Mouse (Mus musculus): ENCODE measurements around the gene Ckmt1.
"Not testable (repeated sequence)": the region's sequence is repeated elsewhere in the genome, so short reads cannot be mapped to it uniquely, and the experiment has no call there.

Gene Ckmt1

DNA sequence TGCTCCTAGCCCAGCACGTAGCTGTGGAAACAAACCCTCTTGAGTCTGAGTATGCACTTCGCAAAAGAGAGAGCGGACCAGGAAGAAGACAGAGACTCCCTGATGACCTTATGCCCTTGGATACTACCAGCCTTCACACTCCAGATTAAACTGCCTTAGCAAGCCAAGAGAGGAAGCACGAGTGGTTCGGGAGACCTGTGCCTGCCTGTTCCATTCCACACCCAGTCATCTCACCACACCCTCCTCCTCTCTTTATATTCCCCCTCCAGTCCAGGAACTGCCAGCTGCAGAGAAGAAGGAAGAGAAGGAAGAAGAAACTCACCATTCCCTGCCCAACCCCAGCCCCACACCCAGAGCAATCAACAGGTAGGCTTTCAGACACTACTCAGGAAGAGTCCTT, at the start of gene Ckmt1:
TSS of gene Ckmt1 (plus strand) at position 221 of the 400 bp plus-strand sequence.
- DNase-seq, result no peak

DNA sequence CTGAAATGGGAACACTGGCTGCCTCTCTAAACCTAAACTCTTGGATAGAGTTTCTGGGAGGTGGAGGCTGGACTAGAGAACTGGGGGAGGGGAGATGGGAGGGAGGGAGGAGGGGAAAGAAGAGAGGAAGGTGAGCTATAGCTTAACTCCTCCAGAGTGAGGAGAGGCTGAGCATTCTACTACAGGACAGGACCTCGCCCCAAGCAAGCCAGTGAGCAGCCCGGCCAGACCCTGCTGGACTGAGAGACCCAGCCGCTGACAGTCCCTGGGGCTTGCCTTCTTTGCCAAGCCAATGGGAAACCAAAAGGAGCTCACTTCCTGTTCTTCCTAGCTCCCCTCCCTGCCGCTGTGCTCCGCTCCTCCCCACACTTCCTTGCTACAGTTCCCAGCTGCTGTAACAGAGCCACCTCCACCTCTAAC, 48.5 kb upstream of the Ckmt1 start:
- DNase-seq, result peak; percentile 44 to 54

DNA sequence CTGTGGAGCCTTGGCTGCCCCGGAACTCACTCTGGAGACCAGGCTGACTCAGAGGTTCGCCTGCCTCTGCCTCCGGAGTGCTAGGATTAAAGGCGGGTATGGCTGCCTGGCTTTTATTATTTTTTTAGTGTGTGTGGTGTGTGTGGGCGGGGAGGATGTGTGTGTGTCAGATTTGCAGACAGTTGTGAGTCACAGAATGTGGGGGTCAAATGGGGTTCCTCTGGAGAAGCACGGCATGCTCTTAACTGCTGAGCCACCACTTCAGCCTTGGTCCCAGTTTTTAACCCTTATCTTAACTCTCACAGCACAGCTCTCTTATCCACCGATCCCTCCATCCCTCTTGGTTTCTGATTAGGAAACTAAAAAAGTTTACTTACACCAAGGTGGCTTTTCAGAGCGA, 41.2 kb upstream of the Ckmt1 start:
- DNase-seq, result no peak

DNA sequence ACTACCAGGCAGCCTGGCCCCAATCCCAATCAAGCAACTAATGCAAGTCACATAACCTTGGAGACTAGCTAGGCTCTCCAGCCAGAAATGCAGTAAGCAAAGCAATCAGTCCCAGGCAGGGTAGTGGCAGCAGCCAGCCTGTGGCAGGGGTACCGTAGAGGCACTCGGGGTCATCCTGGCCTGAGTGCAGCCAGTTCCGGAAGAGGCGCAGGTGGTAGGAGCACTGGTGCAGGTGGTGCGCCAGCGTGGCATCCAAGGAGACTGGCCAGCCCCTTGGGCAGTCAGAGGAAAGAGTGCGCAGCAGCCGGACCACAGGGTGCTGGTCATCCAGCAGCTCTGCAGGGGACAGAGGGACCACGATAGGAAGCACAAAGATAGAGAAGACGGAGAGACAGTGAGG, 34.5 kb upstream of the Ckmt1 start:
- DNase-seq, result no peak

DNA sequence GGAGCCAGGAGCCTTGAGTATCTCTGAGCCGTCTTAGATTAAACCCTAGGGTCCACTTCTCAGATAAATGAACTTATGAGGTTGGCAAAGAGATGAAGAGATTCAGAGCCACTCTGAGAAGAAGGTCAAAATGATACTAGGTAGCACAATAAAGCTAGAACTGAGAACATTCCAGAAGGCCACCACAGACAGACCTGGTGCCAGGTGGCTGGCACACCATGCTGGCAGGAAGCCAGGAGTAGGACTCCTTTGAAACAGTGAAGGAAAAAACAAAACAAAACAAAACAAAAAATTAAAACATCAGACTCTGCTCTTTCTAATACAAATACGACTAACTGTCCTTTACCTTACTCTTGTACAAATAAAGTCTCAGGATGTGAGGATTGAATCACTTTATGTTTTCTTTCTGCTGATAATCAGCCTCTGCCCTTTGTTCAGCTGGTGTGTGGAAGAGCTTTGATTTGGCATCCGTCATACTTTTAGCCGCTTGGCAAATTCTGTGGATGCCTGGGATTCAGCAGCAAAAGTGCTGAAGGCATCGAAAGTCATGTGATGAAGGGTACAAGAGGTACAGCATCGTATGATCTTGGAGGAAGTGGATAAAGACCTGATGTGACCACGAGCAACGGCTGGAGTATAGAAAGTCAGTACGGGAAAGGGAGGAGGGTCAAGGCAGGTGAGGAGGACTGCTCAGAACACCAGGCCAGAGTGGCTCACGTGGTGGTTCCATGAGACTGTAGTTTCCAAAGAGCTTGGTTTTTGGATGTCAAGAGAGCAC, 33.6 kb upstream of the Ckmt1 start:
- no peak for DNase-seq

DNA sequence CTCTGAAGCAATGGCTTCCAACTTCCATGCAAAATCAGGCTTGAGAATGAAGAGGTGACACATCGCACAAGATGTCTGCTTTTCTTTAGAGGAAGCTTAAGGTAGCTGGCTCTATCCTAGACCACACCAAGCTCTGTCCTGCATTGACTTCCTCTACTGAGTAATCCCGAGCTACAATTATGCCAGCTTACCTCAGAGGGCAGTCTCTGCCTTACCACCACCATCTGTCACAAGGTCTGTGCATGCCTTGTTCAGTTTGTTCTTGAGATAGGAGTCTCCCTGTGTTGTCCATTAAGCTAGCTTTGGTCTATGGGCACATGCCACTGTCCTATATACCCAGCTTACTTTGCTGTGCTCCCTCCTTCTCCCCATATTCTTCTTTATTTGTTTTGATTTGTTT, 28.0 kb upstream of the Ckmt1 start:
- no peak for DNase-seq

DNA sequence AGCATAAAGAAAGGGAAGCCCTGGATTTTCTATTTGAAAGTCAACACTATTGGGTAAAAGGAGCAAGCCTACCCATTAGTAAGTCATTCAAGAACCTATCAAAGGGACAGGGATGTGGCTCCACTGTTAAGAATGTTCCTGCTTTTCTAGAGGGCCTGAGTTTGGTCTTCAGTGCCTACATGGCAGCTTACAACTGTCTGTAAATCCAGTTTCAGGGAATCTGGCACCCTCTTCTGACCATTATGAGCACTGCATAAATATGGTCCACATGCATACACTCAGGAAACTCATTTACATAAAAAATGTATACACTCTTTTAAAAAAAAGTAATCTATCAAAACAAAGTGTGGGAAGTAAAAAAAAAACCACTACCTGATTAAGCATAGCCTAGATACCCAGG, 18.5 kb upstream of the Ckmt1 start:
- DNase-seq, result no peak

DNA sequence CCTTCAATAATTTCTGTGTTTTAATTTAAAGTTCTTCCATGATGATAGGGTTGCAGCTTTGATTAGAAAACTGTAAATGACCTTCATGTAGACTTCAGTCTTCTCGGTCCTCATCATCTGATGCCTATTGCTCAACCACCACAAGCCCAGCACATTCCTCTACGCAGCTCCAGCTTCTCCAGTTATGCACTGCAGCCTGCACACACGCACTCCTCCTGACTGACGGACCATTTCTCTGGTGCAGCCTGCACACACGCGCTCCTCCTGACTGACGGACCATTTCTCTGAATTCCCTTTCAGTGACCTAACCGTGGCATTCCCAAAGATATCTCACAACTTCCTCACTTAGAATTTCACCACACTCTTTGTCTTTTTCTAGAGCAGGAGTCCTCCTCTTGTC, 4.4 kb upstream of the Ckmt1 start:
- DNase-seq, result no peak

DNA sequence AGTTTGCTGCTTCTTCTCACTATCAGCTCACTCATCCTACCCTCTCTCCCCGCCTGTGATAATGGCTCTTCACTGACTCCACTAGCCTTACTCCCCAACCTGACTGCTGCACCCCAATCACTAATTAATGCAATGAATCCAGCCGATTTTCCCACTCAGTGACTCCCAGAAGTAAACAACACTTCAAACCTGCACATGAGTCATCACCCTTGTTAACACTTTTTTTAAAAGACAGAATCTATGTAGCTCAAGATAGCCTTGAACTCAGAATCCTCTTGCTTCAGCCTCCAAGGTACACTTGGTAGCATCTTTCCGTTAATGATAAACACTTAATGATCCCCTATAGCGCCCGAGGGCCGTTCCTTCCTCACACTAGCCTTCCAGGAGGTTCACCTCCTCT, 3.1 kb upstream of the Ckmt1 start:
- DNase-seq, result no peak

DNA sequence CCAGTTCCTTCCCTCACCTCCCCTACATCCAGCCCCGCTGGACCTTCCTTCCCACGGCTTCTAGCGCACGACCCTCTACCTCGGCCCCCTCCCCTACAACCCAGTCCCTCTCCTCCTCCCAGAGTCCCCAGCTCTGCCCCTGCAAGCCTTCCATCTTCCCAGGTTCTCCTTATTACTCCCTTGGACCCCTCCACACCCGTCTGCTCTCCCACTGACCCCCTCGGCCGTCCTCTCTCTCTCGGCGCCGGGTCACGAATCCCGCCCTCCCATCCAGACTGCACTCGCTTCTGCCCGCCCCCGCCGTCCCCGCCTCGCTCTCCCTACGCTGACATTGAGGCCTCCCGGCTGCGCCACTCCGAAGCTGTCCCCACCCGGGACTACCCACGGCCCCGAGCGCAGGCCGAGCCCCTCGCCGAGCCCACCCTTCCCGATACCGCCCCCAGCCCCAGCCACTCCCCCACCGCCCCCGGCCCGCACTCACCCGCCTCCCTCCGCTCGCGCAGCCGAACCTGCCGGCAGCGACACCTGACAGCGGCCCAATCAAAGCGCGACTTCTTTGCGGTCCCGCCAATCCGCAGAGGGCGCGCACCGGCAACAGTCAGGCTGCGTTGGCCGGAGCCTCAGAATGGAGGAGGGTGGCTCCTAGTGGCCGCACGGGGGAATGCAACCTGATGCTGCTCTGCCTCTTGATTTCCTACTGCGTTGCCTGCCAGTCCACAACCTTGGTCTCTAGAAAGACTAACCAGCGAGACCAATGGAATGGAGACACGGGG, 2.5 kb upstream of the Ckmt1 start, which contains the start of gene Ppip5k1:
TSS of gene Ppip5k1 (minus strand) at position 577 of the 773 bp plus-strand sequence.
- DNase-seq, result peak; percentile 97 to 98

DNA sequence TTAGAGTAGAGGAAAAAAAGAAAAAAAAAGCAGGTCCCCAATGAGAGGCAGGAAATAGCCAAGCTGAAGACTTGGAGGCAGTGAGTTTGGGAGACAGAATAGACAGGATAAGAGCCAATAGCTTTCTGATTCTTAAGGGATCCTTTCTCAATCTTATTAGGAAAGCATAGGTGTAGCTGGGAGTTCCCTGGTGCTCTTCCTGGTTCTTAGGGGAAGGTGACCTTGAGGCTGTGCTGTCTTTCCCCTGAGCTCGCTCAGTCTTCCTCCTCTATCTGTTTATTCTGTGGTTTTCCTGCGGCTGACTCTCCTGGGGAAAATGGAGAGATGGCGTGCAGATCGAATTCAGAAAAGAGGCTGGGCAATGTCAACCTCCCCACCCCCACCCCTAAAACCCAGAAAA, 447 bp downstream of the Ckmt1 start:
- DNase-seq, result no peak

DNA sequence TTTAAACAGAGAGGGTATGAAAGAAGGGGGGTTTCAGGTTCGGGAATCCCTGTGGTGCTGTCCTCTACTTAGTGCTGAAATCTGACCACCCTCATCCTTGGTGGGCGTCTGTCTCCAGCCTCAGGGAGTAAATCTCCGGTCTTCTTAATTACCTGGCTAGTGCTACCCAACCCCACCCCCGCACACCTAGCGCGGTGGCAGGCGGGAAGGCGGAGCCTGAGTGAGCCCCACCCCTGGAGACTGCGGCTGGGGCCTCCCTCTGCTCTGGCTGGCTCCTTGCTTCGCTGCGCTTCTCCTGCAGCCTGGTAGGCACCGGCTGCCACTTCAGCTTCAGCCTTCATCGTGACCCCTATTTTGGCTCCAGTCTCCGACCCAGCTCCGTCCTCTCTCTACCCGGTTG, 867 bp downstream of the Ckmt1 start:
- DNase-seq, result peak; percentile 63 to 69

DNA sequence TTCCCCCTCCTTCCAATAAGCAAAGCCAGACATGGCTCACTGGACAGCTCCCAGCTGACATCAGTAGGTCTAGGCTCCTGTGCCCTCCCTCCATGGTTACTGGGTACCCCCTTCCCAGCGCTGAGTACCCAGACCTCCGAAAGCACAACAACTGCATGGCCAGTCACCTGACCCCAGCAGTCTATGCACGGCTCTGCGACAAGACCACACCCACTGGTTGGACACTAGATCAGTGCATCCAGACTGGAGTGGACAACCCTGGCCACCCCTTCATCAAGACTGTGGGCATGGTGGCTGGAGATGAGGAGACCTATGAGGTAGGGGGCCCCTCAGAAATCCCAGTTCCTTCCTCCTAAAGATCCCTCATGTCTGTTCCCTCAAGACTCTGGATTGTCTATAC, 1.9 kb downstream of the Ckmt1 start:
- no peak for DNase-seq

DNA sequence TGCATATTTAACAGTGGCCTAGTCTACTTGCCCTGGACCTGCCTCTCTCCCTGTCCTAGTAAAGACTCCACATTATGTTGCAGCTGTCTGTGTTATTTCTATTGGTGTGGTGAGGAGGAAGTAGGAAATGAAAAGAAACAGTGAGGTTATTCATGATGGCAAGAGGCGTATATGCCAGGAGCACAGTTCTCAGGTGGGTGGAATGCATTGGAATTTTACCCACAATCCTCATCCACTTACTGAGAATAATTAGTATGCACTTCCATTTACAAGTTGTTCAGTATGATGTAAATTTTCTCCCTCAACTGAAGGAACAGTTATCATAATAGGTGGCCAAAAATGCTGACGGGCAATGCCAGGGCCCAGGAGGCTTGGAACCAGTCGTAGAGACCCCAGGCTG, 6.1 kb downstream of the Ckmt1 start:
- DNase-seq, result no peak

DNA sequence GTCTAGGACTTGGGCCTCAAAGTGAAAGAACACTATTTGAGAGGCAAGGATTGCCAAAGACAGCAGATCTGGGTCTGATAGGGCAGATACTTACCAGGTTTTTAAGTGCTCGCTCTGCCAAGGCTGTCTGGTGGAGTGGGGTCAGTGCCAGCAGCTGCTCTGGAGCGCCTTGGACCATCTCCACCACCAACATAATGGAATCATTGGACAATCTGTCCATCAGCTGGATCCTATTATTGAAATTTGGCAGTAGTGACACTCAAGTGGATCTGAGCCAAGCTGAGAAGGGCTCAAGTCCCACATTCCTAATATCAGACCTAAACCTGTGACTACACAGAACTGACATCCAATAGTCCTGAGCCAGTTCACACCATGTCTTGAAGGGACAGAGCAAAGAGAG, 11.3 kb downstream of the Ckmt1 start:
- DNase-seq, result no peak

DNA sequence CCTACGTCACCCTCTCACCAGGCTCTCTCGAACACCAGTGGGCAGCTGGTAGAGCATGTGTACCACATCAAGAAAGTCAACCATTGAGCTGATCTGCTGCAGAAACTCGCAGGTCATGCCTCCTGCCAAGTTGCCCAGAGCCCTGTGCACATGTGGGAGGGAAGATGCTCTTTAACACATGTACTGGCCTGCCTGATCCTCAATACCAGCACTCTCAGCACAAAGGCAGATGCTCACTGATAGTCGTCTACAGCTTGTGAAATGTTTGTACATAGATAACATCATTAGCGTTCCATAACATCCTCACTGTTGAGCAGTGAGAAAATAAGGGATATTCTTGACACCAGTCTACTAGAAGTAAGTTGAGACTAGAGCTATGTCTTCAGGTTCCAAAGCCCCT, 13.4 kb downstream of the Ckmt1 start:
- DNase-seq, result no peak

DNA sequence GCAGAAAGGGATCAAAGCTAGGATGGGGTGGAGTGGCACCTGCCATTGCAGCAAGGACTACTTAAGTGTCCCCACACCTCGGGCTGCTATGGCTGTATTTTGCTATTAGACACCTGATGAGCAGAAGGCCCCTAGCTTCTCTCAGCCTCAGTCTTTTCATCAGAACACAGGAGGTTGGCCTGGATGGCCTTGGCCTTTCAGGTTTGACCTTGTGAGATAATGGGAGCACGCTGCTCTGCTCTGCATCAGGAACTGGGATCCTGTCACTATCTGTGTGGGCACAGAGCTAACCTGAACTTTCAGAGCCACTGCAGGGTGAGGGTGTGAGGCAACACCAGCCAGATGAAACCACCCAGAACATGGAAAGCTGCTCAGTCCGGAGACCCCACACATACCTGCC, 14.8 kb downstream of the Ckmt1 start:
- no peak for DNase-seq

DNA sequence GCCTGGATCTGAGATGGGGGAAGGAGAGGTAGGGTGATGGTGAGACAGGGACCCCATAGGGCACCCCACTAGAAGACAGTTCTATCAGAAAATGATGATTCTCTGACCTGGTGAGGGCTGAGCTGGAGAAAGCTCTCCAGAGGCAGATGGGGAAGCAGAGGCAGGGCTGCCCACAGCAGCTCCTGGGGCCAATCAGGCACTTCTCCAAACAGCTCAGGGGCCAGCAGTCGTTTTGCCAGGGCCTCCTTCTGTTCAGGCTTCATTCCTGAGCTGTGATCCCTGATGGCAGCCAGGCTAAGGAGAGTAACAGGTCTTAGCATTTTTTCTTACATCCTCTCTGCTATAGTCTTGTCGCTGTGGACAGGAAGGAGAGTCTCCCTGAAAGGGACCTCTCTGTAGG, 17.3 kb downstream of the Ckmt1 start:
- DNase-seq, result no peak

DNA sequence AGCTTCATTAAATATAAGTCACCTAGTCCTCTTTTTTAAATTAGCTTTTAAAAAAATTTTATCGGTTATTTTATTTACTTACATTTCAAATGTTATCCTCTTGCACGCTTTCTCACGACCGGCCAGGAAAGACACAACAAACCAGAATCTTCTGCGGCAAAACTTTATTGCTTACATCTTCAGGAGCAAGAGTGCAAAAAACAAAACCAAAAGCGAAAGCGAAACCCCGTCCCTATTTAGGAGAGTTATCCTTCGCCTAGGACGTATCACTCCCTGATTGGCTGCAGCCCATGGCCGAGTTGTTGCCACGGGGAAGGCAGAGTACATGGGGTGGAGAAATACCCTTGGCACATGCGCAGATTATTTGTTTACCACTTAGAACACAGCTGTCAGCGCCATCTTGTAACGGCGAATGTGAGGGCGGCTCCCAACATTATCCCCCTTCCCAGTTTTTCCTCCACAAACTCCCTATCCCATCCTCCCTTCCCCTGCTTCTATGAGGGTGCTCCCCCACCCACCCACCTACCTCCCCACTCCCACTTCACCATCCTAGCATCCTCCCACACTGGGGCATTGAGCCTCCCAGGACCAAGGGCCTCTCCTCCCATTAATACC, 29.6 kb downstream of the Ckmt1 start, which contains the start of gene Strc:
TSS of gene Strc (minus strand) at position 208 of the 615 bp plus-strand sequence.
- not testable (repeated sequence) for DNase-seq

DNA sequence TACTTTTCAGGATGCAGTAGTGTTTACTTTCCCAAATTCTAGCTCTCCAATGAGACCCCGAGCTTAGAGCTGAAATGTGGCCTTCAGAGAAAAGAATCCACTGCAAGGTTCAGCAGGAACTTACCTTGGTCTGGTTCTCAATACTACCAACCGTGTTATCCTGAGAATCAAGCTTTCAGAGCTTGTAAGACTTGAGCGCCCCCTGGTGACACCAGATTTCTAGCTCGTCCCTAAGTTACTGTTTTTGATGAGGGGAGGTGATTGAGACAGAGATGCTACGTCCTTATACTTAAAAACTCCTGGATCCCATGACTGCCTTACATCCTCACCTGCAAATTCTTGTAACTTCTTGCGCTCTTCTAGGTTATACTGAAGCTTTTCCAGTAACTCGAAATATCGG, 39.1 kb downstream of the Ckmt1 start:
- peak; percentile 51 to 79 for DNase-seq

DNA sequence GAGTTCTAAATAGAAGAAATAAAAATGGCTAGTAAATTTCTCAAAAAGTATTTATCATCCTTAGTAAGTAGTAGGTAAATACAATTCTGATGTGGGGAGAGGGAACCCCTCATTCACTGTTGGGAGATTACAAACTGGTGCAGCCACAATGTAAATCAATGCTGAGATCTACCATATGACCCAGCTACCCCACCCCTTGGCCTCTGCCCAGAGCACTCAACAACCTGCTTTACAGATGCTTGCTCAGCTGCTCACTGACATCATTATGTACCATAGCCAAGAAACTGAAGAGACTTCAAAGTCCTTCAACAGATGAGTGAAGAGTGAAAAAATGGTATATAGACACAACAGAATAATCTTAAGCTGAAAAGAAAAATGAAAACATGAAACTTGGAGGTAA, 45.8 kb downstream of the Ckmt1 start:
- DNase-seq, result no peak

DNA sequence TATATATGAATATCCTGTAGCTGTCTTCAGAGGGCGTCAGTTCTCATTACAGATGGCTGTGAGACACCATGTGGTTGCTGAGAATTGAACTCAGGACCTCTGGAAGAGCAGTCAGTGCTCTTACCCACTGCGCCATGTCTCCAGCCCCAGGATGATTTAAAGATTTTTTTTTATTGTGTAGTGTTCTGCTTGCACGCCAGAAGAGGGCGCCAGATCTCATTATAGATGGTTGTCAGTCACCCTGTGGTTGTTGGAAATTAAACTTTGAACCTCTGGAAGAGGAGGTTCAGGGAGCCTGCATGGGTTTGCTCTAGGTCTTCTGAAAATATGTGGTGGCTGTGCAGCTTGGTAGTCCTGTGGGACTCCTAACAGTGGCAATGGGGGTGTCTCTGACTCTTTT, 50.6 kb downstream of the Ckmt1 start:
- peak in 1 of 2 experiments; percentile 68 for DNase-seq

DNA sequence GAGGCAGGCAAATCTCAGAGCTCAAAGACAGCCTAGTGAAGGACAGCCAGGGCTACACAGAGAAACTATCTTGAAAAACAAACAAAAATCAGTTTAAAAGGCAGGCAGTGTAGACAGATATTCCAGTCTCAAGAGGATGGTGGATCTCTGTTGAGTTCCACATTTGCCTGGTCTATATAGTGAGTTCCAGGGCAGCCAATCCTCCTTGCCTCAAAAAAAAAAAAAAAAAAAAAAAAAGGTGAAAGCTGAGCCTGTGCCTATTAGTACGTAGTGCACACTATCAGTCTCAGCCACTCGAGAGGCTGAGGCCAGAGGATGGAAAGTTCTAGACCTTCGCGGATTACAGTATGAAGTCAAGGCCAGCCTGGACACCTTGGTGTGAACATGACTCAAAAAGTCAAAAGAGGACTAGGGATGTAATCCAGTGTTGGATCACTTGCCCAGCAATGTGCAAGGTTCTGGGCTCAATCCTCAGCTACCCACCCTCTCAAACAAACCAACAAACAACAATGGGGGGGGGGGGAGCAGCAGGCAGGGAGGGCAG, 55.4 kb downstream of the Ckmt1 start:
- no peak for DNase-seq

Data from lung, postnatal 4 days (tissue).